Mouse (Mus musculus): ENCODE results near the gene Tceanc2. TPM values are rescaled to one million over a fixed set of nuclear protein-coding genes. Genes with fewer than 3 reads are reported as not detected.

The Tceanc2 gene
- polyA plus RNA-seq, 1 experiment from 2014 or later, result 22.8 TPM

GRCm38 (mm10) chr4:107163756-107164587, 14.9 kb downstream of the Tceanc2 start:
- no peaks in the 10 kb centered on the region for H3K9me3 ChIP-seq (ENCODE audit: control insufficient read depth, low read length)
- DNase-seq (ENCODE audit: low spot score, missing footprints) (peak; percentile 95), ATAC-seq (ENCODE audit: low FRiP score) (peak; percentile 90)
- H3K4me2 ChIP-seq, result no peak overlapping the region
- H3K4me3 ChIP-seq (ENCODE audit: low read depth, low read length), result no peak overlapping the region
- no peaks in the 10 kb centered on the region for H3K4me1 ChIP-seq (ENCODE audit: control insufficient read depth, insufficient read depth, low read length)
- H3K27ac ChIP-seq (ENCODE audit: low read depth, low read length), result no peak overlapping the region
- H3K36me3 ChIP-seq (ENCODE audit: control insufficient read depth, insufficient read depth, low read length), result 0 out of 2 replicates have a peak, but pooled peaks cover 2% of the 10 kb centered on the region
- no peak overlapping the region for H3K9ac ChIP-seq (ENCODE audit: low read length)
- 51% methylated on average over 9 of the region's 9 CpGs for WGBS
- no peaks in the 10 kb centered on the region for H3K27me3 ChIP-seq (ENCODE audit: control insufficient read depth, insufficient read depth, low read length)

- no peak for ATAC-seq (ENCODE audit: low FRiP score)
- 91% methylated on average over 10 of the region's 10 CpGs for WGBS
These were observed 15.6 kb downstream of the Tceanc2 start for GRCm38 (mm10) chr4:107163341-107163740.

GRCm38 (mm10) chr4:107160181-107160580, 18.7 kb downstream of the Tceanc2 start:
- Histone ChIP-seq H3K4me1 (ENCODE audit: control insufficient read depth, insufficient read depth, low read length) (no peaks in the 10 kb centered on the region), H3K9me3 (ENCODE audit: control insufficient read depth, low read length) (no peaks in the 10 kb centered on the region), H3K4me3 (ENCODE audit: low read depth, low read length) (no peak overlapping the region), H3K4me2 (no peak overlapping the region), H3K9ac (ENCODE audit: low read length) (no peak overlapping the region), H3K36me3 (ENCODE audit: control insufficient read depth, insufficient read depth, low read length) (0 out of 2 replicates have a peak, but pooled peaks cover 2% of the 10 kb centered on the region), H3K27ac (ENCODE audit: low read depth, low read length) (no peak overlapping the region), H3K27me3 (ENCODE audit: control insufficient read depth, insufficient read depth, low read length) (no peaks in the 10 kb centered on the region)
- DNase-seq (ENCODE audit: low spot score, missing footprints), result no peak
- ATAC-seq (ENCODE audit: low FRiP score), result no peak
- 92% methylated on average over 8 of the region's 8 CpGs for WGBS

More at GRCm38 (mm10) chr4:107163341-107163740, 15.6 kb downstream of the Tceanc2 start:
- no peak for DNase-seq (ENCODE audit: low spot score, missing footprints)
- Histone ChIP-seq H3K36me3 (ENCODE audit: control insufficient read depth, insufficient read depth, low read length) (0 out of 2 replicates have a peak, but pooled peaks cover 2% of the 10 kb centered on the region), H3K4me3 (ENCODE audit: low read depth, low read length) (no peak overlapping the region), H3K4me1 (ENCODE audit: control insufficient read depth, insufficient read depth, low read length) (no peaks in the 10 kb centered on the region), H3K27me3 (ENCODE audit: control insufficient read depth, insufficient read depth, low read length) (no peaks in the 10 kb centered on the region), H3K27ac (ENCODE audit: low read depth, low read length) (no peak overlapping the region), H3K9me3 (ENCODE audit: control insufficient read depth, low read length) (no peaks in the 10 kb centered on the region), H3K9ac (ENCODE audit: low read length) (no peak overlapping the region), H3K4me2 (no peak overlapping the region)

GRCm38 (mm10) chr4:107159166-107159773, 19.6 kb downstream of the Tceanc2 start:
- DNase-seq (ENCODE audit: low spot score, missing footprints) (no peak), ATAC-seq (ENCODE audit: low FRiP score) (no peak)
- Histone ChIP-seq H3K9me3 (ENCODE audit: control insufficient read depth, low read length) (no peaks in the 10 kb centered on the region), H3K9ac (ENCODE audit: low read length) (no peak overlapping the region), H3K27ac (ENCODE audit: low read depth, low read length) (no peak overlapping the region), H3K4me2 (no peak overlapping the region), H3K27me3 (ENCODE audit: control insufficient read depth, insufficient read depth, low read length) (no peaks in the 10 kb centered on the region), H3K4me1 (ENCODE audit: control insufficient read depth, insufficient read depth, low read length) (no peaks in the 10 kb centered on the region), H3K36me3 (ENCODE audit: control insufficient read depth, insufficient read depth, low read length) (0 out of 2 replicates have a peak, but pooled peaks cover 2% of the 10 kb centered on the region), H3K4me3 (ENCODE audit: low read depth, low read length) (no peak overlapping the region)
- 92% methylated on average over 11 of the region's 11 CpGs for WGBS

GRCm38 (mm10) chr4:107156983-107157401, 21.9 kb downstream of the Tceanc2 start:
- Histone ChIP-seq H3K9ac (ENCODE audit: low read length) (no peak overlapping the region), H3K9me3 (ENCODE audit: control insufficient read depth, low read length) (no peaks in the 10 kb centered on the region), H3K36me3 (ENCODE audit: control insufficient read depth, insufficient read depth, low read length) (0 out of 2 replicates have a peak, but pooled peaks cover 2% of the 10 kb centered on the region), H3K27me3 (ENCODE audit: control insufficient read depth, insufficient read depth, low read length) (no peaks in the 10 kb centered on the region), H3K4me3 (ENCODE audit: low read depth, low read length) (no peak overlapping the region), H3K4me2 (no peak overlapping the region), H3K27ac (ENCODE audit: low read depth, low read length) (no peak overlapping the region), H3K4me1 (ENCODE audit: control insufficient read depth, insufficient read depth, low read length) (no peaks in the 10 kb centered on the region)
- DNase-seq (ENCODE audit: low spot score, missing footprints), result no peak
- WGBS, result 89% methylated on average over 4 of the region's 4 CpGs
- no peak for ATAC-seq (ENCODE audit: low FRiP score)

- H3K4me2 ChIP-seq, result no peak overlapping the region
- H3K27me3 ChIP-seq (ENCODE audit: control insufficient read depth, insufficient read depth, low read length), result no peaks in the 10 kb centered on the region
- no peak overlapping the region for H3K27ac ChIP-seq (ENCODE audit: low read depth, low read length)
- ATAC-seq (ENCODE audit: low FRiP score) (no peak), DNase-seq (ENCODE audit: low spot score, missing footprints) (no peak)
- 88% methylated on average over 8 of the region's 8 CpGs for WGBS
- H3K4me3 ChIP-seq (ENCODE audit: low read depth, low read length), result no peak overlapping the region
- H3K36me3 ChIP-seq (ENCODE audit: control insufficient read depth, insufficient read depth, low read length), result no peaks in the 10 kb centered on the region; the same call in 1 of the 2 replicates
- no peaks in the 10 kb centered on the region for H3K9me3 ChIP-seq (ENCODE audit: control insufficient read depth, low read length)
- H3K4me1 ChIP-seq (ENCODE audit: control insufficient read depth, insufficient read depth, low read length), result no peaks in the 10 kb centered on the region
- no peak overlapping the region for H3K9ac ChIP-seq (ENCODE audit: low read length)
These were observed 26.3 kb downstream of the Tceanc2 start for GRCm38 (mm10) chr4:107152571-107152970.

- peaks cover 3% of the 10 kb centered on the region for H3K36me3 ChIP-seq (ENCODE audit: control insufficient read depth, insufficient read depth, low read length)
- H3K4me2 ChIP-seq, result no peak overlapping the region
- no peak for ATAC-seq (ENCODE audit: low FRiP score)
- no peak overlapping the region for H3K4me3 ChIP-seq (ENCODE audit: low read depth, low read length)
- H3K9me3 ChIP-seq (ENCODE audit: control insufficient read depth, low read length), result no peaks in the 10 kb centered on the region
- H3K9ac ChIP-seq (ENCODE audit: low read length), result no peak overlapping the region
- no peaks in the 10 kb centered on the region for H3K27me3 ChIP-seq (ENCODE audit: control insufficient read depth, insufficient read depth, low read length)
- no peak for DNase-seq (ENCODE audit: low spot score, missing footprints)
- H3K4me1 ChIP-seq (ENCODE audit: control insufficient read depth, insufficient read depth, low read length), result no peaks in the 10 kb centered on the region
- WGBS, result 91% methylated on average over 6 of the region's 6 CpGs
- no peak overlapping the region for H3K27ac ChIP-seq (ENCODE audit: low read depth, low read length)
These were observed 27.9 kb downstream of the Tceanc2 start for GRCm38 (mm10) chr4:107150991-107151390.

- ATAC-seq (ENCODE audit: low FRiP score) (no peak), DNase-seq (ENCODE audit: low spot score, missing footprints) (no peak)
- peaks cover 3% of the 10 kb centered on the region for H3K36me3 ChIP-seq (ENCODE audit: control insufficient read depth, insufficient read depth, low read length)
- no peaks in the 10 kb centered on the region for H3K27me3 ChIP-seq (ENCODE audit: control insufficient read depth, insufficient read depth, low read length)
- H3K9ac ChIP-seq (ENCODE audit: low read length), result no peak overlapping the region
- WGBS, result 92% methylated on average over 8 of the region's 8 CpGs
- H3K27ac ChIP-seq (ENCODE audit: low read depth, low read length), result no peak overlapping the region
- H3K9me3 ChIP-seq (ENCODE audit: control insufficient read depth, low read length), result no peaks in the 10 kb centered on the region
- peaks cover 14% of the 10 kb centered on the region for H3K4me1 ChIP-seq (ENCODE audit: control insufficient read depth, insufficient read depth, low read length)
- no peak overlapping the region for H3K4me2 ChIP-seq
- H3K4me3 ChIP-seq (ENCODE audit: low read depth, low read length), result no peak overlapping the region
These were observed 35.4 kb downstream of the Tceanc2 start for GRCm38 (mm10) chr4:107143511-107143910.

Measured in midbrain, embryonic 11.5 days (tissue).